Mouse (Mus musculus) CH12.LX (cell line): Measurements from ENCODE around the gene Mok. TPM values are rescaled to one million over a fixed set of nuclear protein-coding genes. Genes with fewer than 3 reads are reported as not detected.
A peak's percentile ranks its signal among the peaks of the same experiment; 100 is the strongest.

Source experiments
- DNase-seq: peaks from one replicate; pipeline ENCODE4 v3.0.0-alpha.2; 2013; ENCODE audit errors: extremely low read depth
- H3K27ac ChIP-seq: 2 replicates; pipeline ENCODE4 v1.5.1; 2012; ENCODE audit warnings: low read depth, mild to moderate bottlenecking, control low read depth, moderate library complexity; ENCODE audit not compliant: insufficient read depth
- H3K27me3 ChIP-seq: replicated peaks from 2 replicates; pipeline ENCODE3; 2012; ENCODE audit warnings: inconsistent platforms
- H3K36me3 ChIP-seq, 2 experiments: replicated peaks in 1 of 2; 2 replicates each; pipeline versions ENCODE3 to v1.6.1; 2012; ENCODE audit warnings: inconsistent platforms in 1 of 2, low read length in 1 of 2, mild to moderate bottlenecking in 1 of 2, mixed read lengths in 1 of 2, moderate library complexity in 1 of 2; ENCODE audit not compliant: control insufficient read depth in 1 of 2, insufficient read depth in 1 of 2
- H3K4me1 ChIP-seq, 2 experiments: 2 replicates each; pipeline ENCODE4 v1.6.1; 2012; ENCODE audit warnings: inconsistent platforms in 1 of 2, moderate library complexity in 1 of 2; ENCODE audit not compliant: insufficient read depth in 2 of 2, control insufficient read depth in 1 of 2
- H3K4me2 ChIP-seq: 2 replicates; pipeline ENCODE4 v1.6.1; 2012; ENCODE audit warnings: low read depth, mild to moderate bottlenecking, control low read depth; ENCODE audit not compliant: poor library complexity, insufficient read depth, severe bottlenecking
- H3K4me3 ChIP-seq, 3 experiments: fragments of 150-350 bp in 1 of 3; sonication (generic) in 1 of 3; replicated peaks in 1 of 3; 2 replicates each; pipeline versions ENCODE3 to v1.5.1; 2011 to 2012; ENCODE audit warnings: low read depth in 2 of 3, low read length in 2 of 3, mild to moderate bottlenecking in 2 of 3, moderate library complexity in 2 of 3, control low read depth in 1 of 3, improper control_type of control experiment in 1 of 3, inconsistent platforms in 1 of 3, mixed read lengths in 1 of 3; ENCODE audit not compliant: poor library complexity in 1 of 3
- H3K79me2 ChIP-seq: replicated peaks from 2 replicates; pipeline ENCODE4 v1.6.1; 2012; ENCODE audit warnings: mild to moderate bottlenecking, moderate library complexity; ENCODE audit not compliant: control insufficient read depth, poor library complexity, insufficient read depth, severe bottlenecking; ENCODE audit errors: extremely low read depth
- H3K9ac ChIP-seq: 2 replicates; pipeline ENCODE4 v1.6.1; 2012; ENCODE audit warnings: low read depth, mild to moderate bottlenecking, control low read depth, moderate library complexity; ENCODE audit not compliant: insufficient read depth
- H3K9me3 ChIP-seq: replicated peaks from 2 replicates; pipeline ENCODE3; 2012; ENCODE audit warnings: low read length, inconsistent platforms, mixed read lengths
- BHLHE40 ChIP-seq: IDR thresholded peaks from 2 replicates; pipeline ENCODE4 v1.6.1; 2011; ENCODE audit warnings: mild to moderate bottlenecking, low read depth, low read length, improper control_type of control experiment
- CHD1 ChIP-seq: IDR thresholded peaks from 2 replicates; pipeline ENCODE4 v1.6.1; 2012; ENCODE audit warnings: low read depth, low read length, improper control_type of control experiment, inconsistent platforms
- CHD2 ChIP-seq: IDR thresholded peaks from 2 replicates; pipeline ENCODE4 v1.6.1; 2011; ENCODE audit warnings: low read length, improper control_type of control experiment
- CTCF ChIP-seq, 2 experiments: IDR thresholded peaks in 1 of 2; conservative IDR thresholded peaks in 1 of 2; 2 replicates each; pipeline ENCODE4 v1.5.1; 2011 to 2012; ENCODE audit warnings: low read depth in 2 of 2, low read length in 2 of 2, improper control_type of control experiment in 1 of 2, inconsistent platforms in 1 of 2, mild to moderate bottlenecking in 1 of 2, moderate library complexity in 1 of 2
- E2F4 ChIP-seq: IDR thresholded peaks from 2 replicates; pipeline ENCODE4 v1.6.1; 2011; ENCODE audit warnings: low read depth, low read length, improper control_type of control experiment; ENCODE audit not compliant: insufficient replicate concordance
- ELF1 ChIP-seq: IDR thresholded peaks from 2 replicates; pipeline ENCODE4 v1.6.1; 2014; ENCODE audit warnings: low read depth, mild to moderate bottlenecking, inconsistent platforms, low read length, improper control_type of control experiment
- EP300 ChIP-seq: IDR thresholded peaks from 2 replicates; pipeline ENCODE4 v1.6.1; 2011; ENCODE audit warnings: low read length, improper control_type of control experiment
- ETS1 ChIP-seq: conservative IDR thresholded peaks from 2 replicates; pipeline ENCODE4 v1.6.1; 2012; ENCODE audit warnings: low read depth, mild to moderate bottlenecking, inconsistent platforms, low read length, improper control_type of control experiment, moderate library complexity
- GABPA ChIP-seq: IDR thresholded peaks from 2 replicates; pipeline ENCODE4 v1.6.1; 2012; ENCODE audit warnings: low read depth, low read length, improper control_type of control experiment, inconsistent platforms; ENCODE audit not compliant: insufficient replicate concordance
- HCFC1 ChIP-seq: IDR thresholded peaks from 2 replicates; pipeline ENCODE4 v1.6.1; 2012; ENCODE audit warnings: low read depth, mild to moderate bottlenecking, inconsistent platforms, low read length, improper control_type of control experiment
- IRF4 ChIP-seq: IDR thresholded peaks from 2 replicates; pipeline ENCODE4 v1.6.1; 2014; ENCODE audit warnings: low read depth, mild to moderate bottlenecking, inconsistent platforms, low read length, improper control_type of control experiment
- JUN ChIP-seq: IDR thresholded peaks from 2 replicates; pipeline ENCODE4 v1.6.1; 2011; ENCODE audit warnings: low read depth, mild to moderate bottlenecking, low read length, improper control_type of control experiment, moderate library complexity; ENCODE audit not compliant: insufficient read depth
- JUND ChIP-seq: conservative IDR thresholded peaks from 2 replicates; pipeline ENCODE4 v1.6.1; 2011; ENCODE audit warnings: low read depth, low read length, improper control_type of control experiment
- KAT2A ChIP-seq: IDR thresholded peaks from 2 replicates; pipeline ENCODE4 v1.6.1; 2012; ENCODE audit warnings: low read length, improper control_type of control experiment, inconsistent platforms; ENCODE audit not compliant: insufficient replicate concordance
- MAFK ChIP-seq: IDR thresholded peaks from 2 replicates; pipeline ENCODE4 v1.6.1; 2011; ENCODE audit warnings: low read length, improper control_type of control experiment; ENCODE audit not compliant: insufficient replicate concordance
- MAX ChIP-seq: IDR thresholded peaks from 2 replicates; pipeline ENCODE4 v1.6.1; 2011; ENCODE audit warnings: low read length, improper control_type of control experiment
- MAZ ChIP-seq: IDR thresholded peaks from 2 replicates; pipeline ENCODE4 v1.6.1; 2012; ENCODE audit warnings: low read depth, mild to moderate bottlenecking, inconsistent platforms, low read length, improper control_type of control experiment, moderate library complexity
- MEF2A ChIP-seq: IDR thresholded peaks from 2 replicates; pipeline ENCODE4 v1.6.1; 2014; ENCODE audit warnings: low read depth, mild to moderate bottlenecking, inconsistent platforms, low read length, improper control_type of control experiment, borderline replicate concordance
- MXI1 ChIP-seq: IDR thresholded peaks from 2 replicates; pipeline ENCODE4 v1.6.1; 2011; ENCODE audit warnings: mild to moderate bottlenecking, low read depth, low read length, improper control_type of control experiment
- MYC ChIP-seq: IDR thresholded peaks from 2 replicates; pipeline ENCODE4 v1.6.1; 2011; ENCODE audit warnings: low read depth, mild to moderate bottlenecking, improper control_type of control experiment, low read length
- NELFE ChIP-seq: IDR thresholded peaks from 2 replicates; pipeline ENCODE4 v1.6.1; 2011; ENCODE audit warnings: low read depth, low read length, improper control_type of control experiment
- NRF1 ChIP-seq: IDR thresholded peaks from 2 replicates; pipeline ENCODE4 v1.6.1; 2014; ENCODE audit warnings: low read depth, mild to moderate bottlenecking, inconsistent platforms, low read length, improper control_type of control experiment, moderate library complexity
- PAX5 ChIP-seq: IDR thresholded peaks from 2 replicates; pipeline ENCODE4 v1.6.1; 2012; ENCODE audit warnings: low read length, inconsistent platforms, mixed read lengths
- POLR2A ChIP-seq: IDR thresholded peaks from 2 replicates; pipeline ENCODE4 v1.6.1; 2011; ENCODE audit warnings: low read depth, mild to moderate bottlenecking, improper control_type of control experiment, low read length
- POLR2AphosphoS2 ChIP-seq: IDR thresholded peaks from 2 replicates; pipeline ENCODE4 v1.6.1; 2011; ENCODE audit warnings: low read depth, low read length, improper control_type of control experiment
- RAD21 ChIP-seq: IDR thresholded peaks from 2 replicates; pipeline ENCODE4 v1.6.1; 2011; ENCODE audit warnings: low read depth, mild to moderate bottlenecking, low read length, improper control_type of control experiment, moderate library complexity
- RCOR1 ChIP-seq: conservative IDR thresholded peaks from 2 replicates; pipeline ENCODE4 v1.6.1; 2012; ENCODE audit warnings: low read depth, mild to moderate bottlenecking, inconsistent platforms, low read length, improper control_type of control experiment
- SIN3A ChIP-seq: IDR thresholded peaks from 2 replicates; pipeline ENCODE4 v1.6.1; 2012; ENCODE audit warnings: low read length, improper control_type of control experiment, inconsistent platforms
- SMC3 ChIP-seq: IDR thresholded peaks from 2 replicates; pipeline ENCODE4 v1.6.1; 2011; ENCODE audit warnings: low read depth, low read length, improper control_type of control experiment
- TBP ChIP-seq: conservative IDR thresholded peaks from 2 replicates; pipeline ENCODE4 v1.6.1; 2011; ENCODE audit warnings: low read depth, low read length, improper control_type of control experiment
- TCF12 ChIP-seq: IDR thresholded peaks from 2 replicates; pipeline ENCODE4 v1.6.1; 2014; ENCODE audit warnings: low read depth, mild to moderate bottlenecking, inconsistent platforms, low read length, improper control_type of control experiment
- UBTF ChIP-seq: IDR thresholded peaks from 2 replicates; pipeline ENCODE4 v1.6.1; 2012; ENCODE audit warnings: low read depth, mild to moderate bottlenecking, inconsistent platforms, low read length, improper control_type of control experiment, moderate library complexity
- USF1 ChIP-seq: IDR thresholded peaks from 2 replicates; pipeline ENCODE4 v1.6.1; 2014; ENCODE audit warnings: low read depth, mild to moderate bottlenecking, inconsistent platforms, low read length, improper control_type of control experiment
- USF2 ChIP-seq: conservative IDR thresholded peaks from 2 replicates; pipeline ENCODE4 v1.6.1; 2011; ENCODE audit warnings: low read depth, low read length, improper control_type of control experiment
- ZC3H11A ChIP-seq: IDR thresholded peaks from 2 replicates; pipeline ENCODE4 v1.6.1; 2012; ENCODE audit warnings: low read depth, mild to moderate bottlenecking, inconsistent platforms, low read length, improper control_type of control experiment
- ZKSCAN1 ChIP-seq: IDR thresholded peaks from 2 replicates; pipeline ENCODE4 v1.6.1; 2012; ENCODE audit warnings: low read depth, inconsistent platforms, low read length, improper control_type of control experiment, borderline replicate concordance
- ZMIZ1 ChIP-seq: IDR thresholded peaks from 2 replicates; pipeline ENCODE4 v1.6.1; 2012; ENCODE audit warnings: low read depth, mild to moderate bottlenecking, inconsistent platforms, low read length, improper control_type of control experiment
- ZNF384 ChIP-seq: IDR thresholded peaks from 2 replicates; pipeline ENCODE4 v1.6.1; 2012; ENCODE audit warnings: low read depth, low read length, improper control_type of control experiment, inconsistent platforms
- dilution Hi-C: fragments of 300-500 bp; cut with MboI; formaldehyde crosslinking; loops from 2 replicates; pipeline ENCODE4 v1.14.3; 2020; ENCODE audit warnings: low sequenced_read_pairs; ENCODE audit not compliant: extremely low pct_unique_long_range_greater_than_20kb, extremely low pct_ligation_motif_present
- in situ Hi-C: fragments of 300-500 bp; cut with MboI; formaldehyde crosslinking; loops from 3 replicates; pipeline ENCODE4 v1.14.3; 2019; ENCODE audit warnings: low sequenced_read_pairs, low pct_ligation_motif_present, low pct_unique_long_range_greater_than_20kb, mixed read lengths
- polyA plus RNA-seq: library from polyadenylated mRNA; unstranded; fragments of >175 nt; gene quantifications from 2 replicates; pipeline ENCODE4 v1.2.1, GENCODE M21; 2012; ENCODE audit warnings: low read depth; ENCODE audit not compliant: insufficient read length
- total RNA-seq, 2 experiments: library from RNA; depleted of rRNA; stranded (reverse); fragments of 300-350 nt in 1 of 2; fragments of >200 nt in 1 of 2; gene quantifications; 2 replicates each; pipeline ENCODE4 v1.2.3; 2012 to 2014

Gene Mok
- total and polyA plus RNA-seq, 3 experiments, result 7.1 to 11.0 (median 9.8) TPM

GRCm38 (mm10) chr12:110813132-110813531 is 27.6 kb downstream of the Mok start:
- Histone ChIP-seq H3K36me3 (peaks cover 6 to 36% of the 10 kb centered on the region in 2 experiments), H3K27ac (peak overlapping the region; percentile 93), H3K4me1 (peaks cover 12 to 43% of the 10 kb centered on the region in 2 experiments), H3K9me3 (no peaks in the 10 kb centered on the region), H3K9ac (peak overlapping the region; percentile 23; the same call in 1 of the 2 replicates), H3K79me2 (no peaks in the 10 kb centered on the region), H3K27me3 (no peaks in the 10 kb centered on the region), H3K4me3 (peak overlapping the region; percentile 8 to 52 (median 50)), H3K4me2 (peak overlapping the region; percentile 63)
- DNase-seq, result peak; percentile 82
- TF ChIP-seq TCF12, result peak; percentile 88
- peak; percentile 81 for TF ChIP-seq MYC
- no peak; the same call in 1 of the 2 replicates for TF ChIP-seq RAD21
- 0 out of 2 replicates have a peak, but pooled peaks have one; percentile 19 for TF ChIP-seq MAFK
- 0 out of 2 replicates have a peak, but pooled peaks have one; percentile 47 for TF ChIP-seq KAT2A
- TF ChIP-seq E2F4, result no peak
- peak; percentile 93; the same call in 1 of the 2 replicates for TF ChIP-seq RCOR1
- peak; percentile 60 for TF ChIP-seq MEF2A
- TF ChIP-seq PAX5, result no peak
- TF ChIP-seq NRF1, result peak; percentile 30; the same call in 1 of the 2 replicates
- TF ChIP-seq JUND, result no peak
- peak; percentile 74 for TF ChIP-seq ELF1
- TF ChIP-seq JUN, result no peak; the same call in 1 of the 2 replicates
- TF ChIP-seq ZNF384, result no peak
- TF ChIP-seq TBP, result 0 out of 2 replicates have a peak, but pooled peaks have one; percentile 34
- TF ChIP-seq ZC3H11A, result no peak
- peak; percentile 41; the same call in 1 of the 2 replicates for TF ChIP-seq HCFC1
- TF ChIP-seq MAX, result peak; percentile 95
- TF ChIP-seq ZMIZ1, result no peak; the same call in 1 of the 2 replicates
- peak; percentile 50 for TF ChIP-seq NELFE
- TF ChIP-seq SIN3A, result peak; percentile 77; the same call in 1 of the 2 replicates
- peak; percentile 67 for TF ChIP-seq CHD2
- no peak; the same call in 1 of the 2 replicates for TF ChIP-seq USF2
- peak; percentile 52; the same call in 1 of the 2 replicates for TF ChIP-seq POLR2A
- TF ChIP-seq GABPA, result no peak
- TF ChIP-seq EP300, result peak; percentile 88
- TF ChIP-seq CHD1, result no peak
- peak; percentile 52; the same call in 1 of the 2 replicates for TF ChIP-seq USF1
- no peak for TF ChIP-seq MXI1
- TF ChIP-seq IRF4, result peak; percentile 96
- TF ChIP-seq UBTF, result 0 out of 2 replicates have a peak, but pooled peaks have one; percentile 2
- peak; percentile 84 for TF ChIP-seq BHLHE40
- TF ChIP-seq ZKSCAN1, result no peak
- TF ChIP-seq ETS1, result peak; percentile 82
- TF ChIP-seq POLR2AphosphoS2, result no peak
- no peak for TF ChIP-seq SMC3
- TF ChIP-seq MAZ, result peak; percentile 92
- TF ChIP-seq CTCF (conservative IDR thresholded peaks at IDR 0.05 in 1 of 2, IDR thresholded peaks at IDR 0.05 in 1 of 2; ENCODE audit: low read depth in 2 of 2, low read length in 2 of 2), result no peak
- in situ Hi-C loops (no loop called here), dilution Hi-C loops (no loop called here)
